Mouse (Mus musculus) embryonic fibroblast, embryonic 13.5 days (primary cell): ENCODE measurements around the gene Spin1.

Source experiments
- CTCF ChIP-seq: IDR thresholded peaks from 2 replicates; pipeline ENCODE4 v1.5.1; 2011; ENCODE audit warnings: mild to moderate bottlenecking, control low read depth, low read length, moderate library complexity, borderline replicate concordance; ENCODE audit not compliant: insufficient read depth
- POLR2A ChIP-seq: IDR thresholded peaks from 2 replicates; pipeline ENCODE4 v1.6.1; 2011; ENCODE audit warnings: low read depth, mild to moderate bottlenecking, control low read depth, low read length, moderate library complexity

DNA sequence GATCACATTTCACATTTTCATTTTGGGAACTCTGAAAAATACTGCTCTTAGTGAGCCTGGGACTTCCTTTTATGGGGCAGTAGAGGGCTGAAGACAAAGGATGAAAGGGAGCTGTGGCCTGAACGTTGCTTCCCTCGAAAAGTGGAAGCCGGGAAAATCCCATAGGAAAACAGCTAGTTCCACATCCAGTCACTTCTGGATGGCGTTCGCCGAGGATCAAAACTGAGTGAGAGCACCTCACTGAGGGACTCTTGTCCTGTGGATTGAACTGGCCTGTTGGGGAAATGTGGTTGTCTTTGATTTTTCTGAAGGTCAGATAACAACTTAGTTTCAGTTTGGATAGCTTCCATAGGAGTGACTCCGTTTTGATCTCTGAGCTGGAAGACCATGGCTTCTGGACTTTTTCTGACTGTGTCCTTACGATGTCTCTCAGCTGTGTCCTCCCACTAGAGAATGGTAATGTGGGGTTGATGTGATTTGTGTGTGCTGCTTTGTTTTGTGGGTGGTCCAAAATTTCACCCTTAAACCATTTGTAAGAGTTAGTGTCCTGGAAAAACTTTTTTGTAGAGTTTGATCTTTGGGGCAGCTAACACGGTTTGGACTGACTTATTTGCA lies 2.5 kb downstream of the Spin1 start:
- no peak for TF ChIP-seq CTCF
- no peak for TF ChIP-seq POLR2A
